Mouse (Mus musculus): Measurements from ENCODE around the gene Stambp.

Gene Stambp

DNA sequence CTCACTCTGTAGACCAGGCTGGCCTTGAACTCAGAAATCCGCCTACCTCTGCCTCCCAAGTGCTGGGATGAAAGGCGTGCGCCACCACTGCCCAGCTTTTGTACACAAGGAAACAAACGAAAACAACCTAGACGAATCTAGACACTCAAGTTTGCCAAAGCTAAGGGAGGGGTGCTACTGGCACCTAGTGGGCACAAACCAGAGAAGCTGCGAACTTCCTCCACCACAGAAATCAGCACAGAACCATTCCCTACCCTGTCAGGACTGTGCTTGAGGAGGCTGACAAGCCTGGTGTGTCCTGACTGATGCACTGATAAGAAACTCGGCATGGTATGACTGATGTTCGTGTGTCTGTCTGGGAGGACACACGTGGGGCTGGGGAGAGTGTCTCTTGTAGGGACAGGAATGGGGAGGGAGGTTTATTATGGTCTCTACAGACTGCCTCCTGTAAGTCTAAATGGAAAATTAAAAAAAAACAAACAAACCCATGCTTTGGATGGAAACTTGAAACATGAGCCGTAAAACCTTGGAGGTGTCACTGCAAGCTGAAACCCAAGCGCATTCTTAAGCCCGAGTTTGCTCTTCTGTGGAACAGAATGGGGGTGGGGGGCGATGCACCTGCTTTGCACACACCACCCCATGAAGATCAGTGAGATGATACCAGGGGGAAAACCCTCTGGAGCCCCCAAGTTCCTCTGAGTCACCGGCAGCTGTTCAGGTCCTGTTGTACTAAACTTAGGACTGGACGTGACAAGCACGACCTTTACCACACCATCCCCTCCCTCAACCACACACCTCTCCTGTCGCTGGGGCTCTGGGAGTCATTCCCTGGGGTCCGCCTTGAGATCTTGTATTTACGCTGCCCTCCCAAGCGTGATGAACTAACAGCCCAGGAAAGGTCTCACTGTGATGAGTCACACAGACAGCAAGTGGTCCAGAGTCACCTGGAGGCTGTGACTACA, 3.3 kb downstream of the Stambp start:
- DNase-seq (ENCODE audit: low spot score), result no peak

DNA sequence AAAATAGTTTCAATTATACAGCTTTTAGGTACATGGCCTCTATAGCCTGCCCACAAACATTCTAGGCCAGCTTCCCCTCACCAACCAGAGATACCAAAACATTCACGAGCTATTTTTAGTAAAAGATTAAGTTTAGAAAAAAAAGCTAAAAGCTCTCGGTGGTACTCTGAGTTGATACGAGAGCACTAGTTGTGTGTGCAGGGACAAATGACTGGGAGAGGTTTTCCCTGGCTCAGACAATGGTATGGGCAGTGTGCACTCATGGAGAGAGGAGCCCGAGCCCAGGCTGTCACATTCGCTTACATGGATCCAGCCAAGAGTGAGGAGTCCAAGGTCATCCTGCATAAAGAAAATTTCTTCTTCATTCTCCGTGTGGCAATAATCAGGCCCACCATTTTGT, 16.6 kb downstream of the Stambp start:
- no peak for DNase-seq (ENCODE audit: low spot score)

DNA sequence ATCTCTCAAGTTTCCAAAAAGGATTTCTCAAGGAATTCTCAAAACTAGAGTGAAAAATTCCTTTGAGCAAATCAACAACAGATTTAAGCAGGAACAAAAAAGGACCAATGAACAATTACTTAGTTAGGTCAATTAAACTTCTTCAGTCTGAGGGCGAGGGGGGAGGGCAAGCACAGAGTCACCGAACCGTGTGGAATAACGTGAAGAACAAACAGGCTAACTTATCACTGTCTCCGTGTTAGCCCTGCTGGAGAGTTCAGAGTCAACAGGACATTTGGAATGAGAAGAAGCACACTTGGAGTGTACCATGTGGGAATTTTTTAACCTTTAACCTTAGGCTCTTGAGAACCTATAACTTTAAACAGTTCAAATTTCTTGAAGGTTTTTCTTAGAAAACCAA, 24.2 kb downstream of the Stambp start:
- DNase-seq (ENCODE audit: low spot score), result no peak

DNA sequence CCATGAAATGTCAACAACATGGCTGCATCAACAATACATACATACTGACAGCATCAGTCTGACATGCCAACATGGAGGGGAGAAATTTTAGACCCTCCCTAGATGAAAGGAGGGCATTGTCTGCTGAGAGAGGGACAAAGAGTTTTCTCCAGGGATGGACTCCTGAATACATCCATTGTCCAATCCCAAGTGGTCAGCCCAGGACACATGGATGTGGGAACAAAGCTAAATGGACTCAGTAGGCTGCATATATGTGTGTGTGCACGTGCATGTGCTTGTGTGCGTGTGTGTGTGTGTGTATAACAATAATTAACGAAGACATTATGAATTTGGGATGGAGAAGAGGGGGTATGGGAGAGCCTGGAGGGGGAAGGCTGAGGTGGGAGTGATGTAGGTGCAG, 26.8 kb downstream of the Stambp start:
- no peak for DNase-seq (ENCODE audit: low spot score)

DNA sequence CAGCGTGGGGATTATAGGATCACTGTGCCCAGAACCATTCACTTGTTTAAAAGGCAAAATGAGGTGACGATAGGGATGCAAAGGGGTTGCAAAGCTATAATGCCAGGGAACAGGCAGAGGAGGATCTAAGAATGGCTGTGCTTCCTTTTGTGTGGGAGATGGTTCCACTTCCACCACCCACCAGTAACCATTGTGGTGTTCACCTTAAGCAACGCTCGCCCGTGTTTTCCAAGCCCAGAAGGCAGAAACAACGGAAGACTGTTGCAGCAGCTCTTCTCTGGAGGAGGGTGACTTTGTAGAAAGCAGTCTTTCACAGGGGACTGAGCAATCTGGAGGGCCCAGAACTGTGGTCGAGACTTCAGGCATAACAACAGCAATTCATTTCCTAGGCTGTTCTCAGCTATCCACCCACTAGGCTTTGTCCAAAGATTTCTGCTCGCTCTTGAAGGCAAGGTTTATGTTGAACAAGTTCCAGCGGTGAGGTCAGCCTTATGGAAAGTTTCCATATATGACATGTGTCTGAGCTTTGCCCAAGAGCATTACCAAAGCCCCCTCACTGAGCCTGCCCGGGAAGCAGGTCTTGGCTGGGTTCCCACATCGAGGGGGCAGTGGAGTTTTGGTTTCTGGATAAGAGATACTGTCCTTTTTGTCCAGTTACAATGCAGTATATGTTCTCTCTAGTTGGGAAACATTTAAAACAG, 30.6 kb downstream of the Stambp start:
- no peak for DNase-seq (ENCODE audit: low spot score)

DNA sequence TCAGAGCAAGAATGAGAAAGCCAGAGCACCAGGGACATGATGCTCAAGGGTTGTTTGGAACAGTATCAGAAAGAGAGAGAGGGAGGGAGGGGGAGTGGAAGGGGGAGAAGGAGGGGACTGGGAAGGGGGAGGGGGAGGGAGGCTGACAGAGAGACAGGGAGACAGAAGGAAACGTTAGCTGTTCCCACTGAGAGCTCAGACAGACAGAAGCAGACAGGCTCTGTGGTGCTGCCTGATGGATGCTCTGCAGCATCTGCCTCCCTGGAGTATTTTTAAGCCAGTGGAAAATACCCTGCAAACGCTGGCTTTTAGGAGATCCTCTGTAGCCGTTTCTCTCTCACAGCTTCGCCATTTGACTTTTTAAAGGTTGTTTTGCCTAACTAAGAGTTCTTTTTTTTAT, 32.5 kb downstream of the Stambp start:
- DNase-seq (ENCODE audit: low spot score), result no peak

DNA sequence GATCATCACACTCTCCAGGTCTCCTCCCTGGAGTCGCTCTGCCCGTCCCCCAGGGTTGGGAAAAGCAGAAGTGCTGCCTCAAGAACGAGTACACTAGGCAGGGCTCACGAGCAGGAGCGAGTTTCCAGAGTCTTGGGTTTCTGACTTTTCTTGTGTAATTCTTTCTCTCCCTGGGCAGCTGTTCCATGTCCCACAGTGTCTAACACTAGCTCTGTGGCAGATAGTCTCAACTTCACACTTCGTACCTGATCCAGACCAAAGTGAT, 35.8 kb downstream of the Stambp start:
- DNase-seq (ENCODE audit: low spot score), result no peak

DNA sequence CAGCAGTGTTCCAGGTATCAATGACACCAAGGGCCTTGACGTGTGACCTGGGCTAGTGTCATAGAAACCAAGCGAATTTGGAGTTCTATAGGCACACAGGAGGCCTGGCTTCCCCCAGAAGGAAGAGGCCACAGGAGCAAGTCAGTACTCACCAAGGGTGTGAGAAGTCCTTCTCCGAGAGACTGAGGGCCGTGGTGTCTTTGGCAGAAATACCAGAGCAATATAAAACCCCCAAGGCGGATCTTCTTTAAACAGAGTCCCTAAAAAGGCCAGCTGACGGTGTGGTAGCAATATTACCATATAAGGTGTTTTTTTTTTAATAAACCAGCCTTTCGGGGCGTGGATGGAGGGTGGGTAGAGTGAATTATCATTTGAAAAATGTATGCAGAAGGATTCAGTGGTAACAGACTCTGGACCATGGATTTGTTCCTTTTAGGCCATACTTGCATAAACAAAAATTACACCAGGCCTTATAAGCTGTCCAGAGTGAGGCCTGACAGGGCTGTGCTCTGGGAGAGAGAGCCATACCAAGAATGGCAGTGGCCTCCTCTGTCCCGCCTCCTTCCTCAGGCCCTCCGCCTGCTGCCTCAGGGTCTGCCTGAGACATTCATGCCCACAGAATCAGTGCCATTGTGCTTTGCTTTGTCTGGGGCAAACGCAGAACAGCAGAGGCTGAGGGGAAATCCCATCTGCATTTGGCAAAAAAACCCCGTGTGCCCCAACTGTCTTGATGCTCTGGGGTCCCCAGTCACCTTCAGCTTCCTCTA, 36.3 kb downstream of the Stambp start, which contains the start of gene Actg2:
Gene Actg2 (minus strand): TSS at position 238 of the 767 bp plus-strand sequence.
- DNase-seq (ENCODE audit: low spot score), result no peak

DNA sequence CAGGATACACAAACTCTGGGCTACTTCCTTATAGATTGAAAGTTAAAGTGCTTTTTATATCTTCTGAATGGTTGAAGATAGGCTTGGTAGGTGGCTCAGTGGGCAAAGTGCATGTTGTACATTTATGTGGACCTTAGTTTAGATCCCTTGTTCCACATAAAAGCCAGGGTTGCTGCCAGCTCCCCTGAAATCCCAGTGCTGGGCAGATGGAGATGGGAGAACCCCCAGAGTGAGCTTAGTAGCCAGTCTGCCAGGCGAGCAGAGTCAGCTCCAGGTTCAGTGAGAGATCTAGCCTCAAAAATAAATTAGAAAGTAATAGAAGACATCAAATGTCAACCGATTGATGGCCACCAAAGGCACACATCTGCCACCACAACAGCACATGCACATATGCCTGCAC, 39.9 kb downstream of the Stambp start:
- no peak for DNase-seq (ENCODE audit: low spot score)

DNA sequence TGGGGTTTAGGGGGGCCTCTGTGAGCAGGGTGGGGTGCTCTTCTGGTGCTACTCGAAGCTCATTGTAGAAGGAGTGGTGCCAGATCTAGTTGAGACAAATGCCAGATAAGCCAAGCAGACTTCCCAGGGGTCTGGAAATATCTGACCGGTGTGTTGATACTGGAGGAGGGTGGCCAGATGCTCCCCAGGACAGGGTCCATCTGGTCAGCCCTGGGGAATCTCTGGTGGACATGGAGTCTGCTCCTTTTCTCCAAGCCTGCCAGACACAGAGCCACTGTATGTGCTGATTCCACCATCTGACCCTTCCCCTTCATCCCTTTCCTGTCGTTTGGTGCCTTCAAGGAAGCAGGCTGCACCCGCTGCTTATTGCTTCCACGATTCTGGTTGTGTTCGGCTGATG, 49.3 kb downstream of the Stambp start:
- DNase-seq (ENCODE audit: low spot score), result no peak

DNA sequence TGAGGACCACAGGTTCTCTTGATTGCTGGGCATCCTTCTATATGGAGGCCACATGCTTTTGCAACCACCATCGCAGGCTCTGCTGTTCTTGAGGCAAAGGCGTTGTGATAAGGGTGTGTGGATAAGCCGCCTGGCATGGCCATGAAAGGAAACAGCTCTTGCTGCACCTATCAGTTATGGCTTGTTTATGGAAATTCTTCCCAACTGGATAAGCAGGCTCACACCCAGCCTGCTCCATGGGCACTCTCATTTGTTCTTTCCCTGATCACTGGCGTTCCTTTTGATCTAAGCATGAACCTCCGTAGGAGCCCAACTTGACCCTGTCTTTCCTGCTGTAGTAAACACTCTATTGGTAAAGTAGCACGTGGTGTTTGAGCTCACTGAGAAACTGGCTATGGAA, 50.7 kb downstream of the Stambp start:
- no peak for DNase-seq (ENCODE audit: low spot score)

DNA sequence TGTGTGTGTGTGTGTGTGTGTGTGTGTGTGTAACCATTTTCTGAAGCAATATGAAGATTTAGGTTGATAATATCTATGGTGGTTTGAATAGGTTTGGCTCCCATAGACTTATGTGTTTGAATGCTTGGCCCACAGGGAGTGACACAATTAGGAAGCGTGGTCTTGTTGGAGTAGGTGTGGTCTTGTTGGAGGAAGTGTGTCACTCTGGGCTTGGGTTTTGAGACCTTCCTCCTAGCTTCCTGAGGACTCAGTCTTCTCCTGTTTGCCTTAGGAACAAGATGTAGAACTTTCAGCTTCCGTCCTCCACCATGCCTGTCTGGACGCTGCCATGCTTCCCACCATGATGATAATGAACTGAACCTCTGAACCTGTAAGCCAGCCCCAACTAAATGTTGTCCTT, 53.9 kb downstream of the Stambp start:
- no peak for DNase-seq (ENCODE audit: low spot score)

DNA sequence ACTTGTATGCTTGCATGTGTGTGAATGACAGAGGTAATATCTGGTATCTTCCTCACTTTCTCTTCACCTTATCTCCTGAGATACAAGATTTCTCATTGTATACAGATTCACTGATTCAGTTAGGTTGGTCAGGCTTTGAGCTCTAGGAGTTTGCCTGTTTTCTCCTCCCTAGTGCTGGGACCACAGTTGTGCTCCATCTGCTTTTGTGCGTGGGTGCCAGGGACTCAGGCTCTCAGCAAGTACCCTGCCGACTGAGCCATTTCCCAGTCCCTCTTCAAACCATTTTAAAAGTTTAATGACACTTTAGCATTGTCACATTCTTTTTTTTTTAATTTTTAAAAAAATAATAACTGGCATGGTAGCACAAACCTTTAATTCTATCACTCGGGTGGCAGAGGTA, 57.4 kb downstream of the Stambp start:
- DNase-seq (ENCODE audit: low spot score), result no peak

DNA sequence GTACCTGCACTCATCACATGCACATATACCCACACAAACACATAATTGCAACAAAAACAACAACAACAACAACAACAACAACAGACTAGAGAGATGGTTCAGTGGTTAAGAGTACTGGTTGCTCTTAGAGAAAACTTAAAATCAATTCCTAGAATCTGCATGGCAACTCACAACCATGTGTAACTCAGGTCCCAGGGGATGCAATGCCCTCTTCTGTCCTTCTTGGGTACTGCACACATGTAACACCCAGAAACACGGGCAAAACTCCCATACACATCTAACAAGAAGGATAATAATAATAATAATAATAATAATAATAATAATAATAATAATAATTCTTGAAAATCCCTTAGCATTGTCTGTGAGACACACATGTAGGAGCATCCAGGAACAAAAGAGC, 60.0 kb downstream of the Stambp start:
- DNase-seq (ENCODE audit: low spot score), result no peak

DNA sequence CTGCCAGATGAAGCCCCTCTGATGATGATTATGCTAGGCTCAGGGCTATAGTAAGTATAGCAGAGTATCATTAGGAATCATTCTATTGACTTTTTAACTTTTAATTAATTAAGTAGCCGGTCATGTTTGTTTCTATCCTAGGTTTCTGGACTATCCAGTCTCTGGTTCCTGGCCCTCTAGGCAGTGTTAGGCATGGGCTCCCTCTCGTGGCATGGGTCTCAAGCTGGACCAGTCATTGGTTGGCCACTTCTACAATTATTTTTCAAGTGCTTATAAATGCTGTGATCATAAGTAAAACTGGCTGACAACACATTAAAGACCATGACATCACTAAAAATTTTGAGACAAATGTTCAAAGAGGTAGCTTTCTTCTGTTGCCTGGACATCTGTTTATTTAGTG, 62.3 kb downstream of the Stambp start:
- DNase-seq (ENCODE audit: low spot score), result no peak

DNA sequence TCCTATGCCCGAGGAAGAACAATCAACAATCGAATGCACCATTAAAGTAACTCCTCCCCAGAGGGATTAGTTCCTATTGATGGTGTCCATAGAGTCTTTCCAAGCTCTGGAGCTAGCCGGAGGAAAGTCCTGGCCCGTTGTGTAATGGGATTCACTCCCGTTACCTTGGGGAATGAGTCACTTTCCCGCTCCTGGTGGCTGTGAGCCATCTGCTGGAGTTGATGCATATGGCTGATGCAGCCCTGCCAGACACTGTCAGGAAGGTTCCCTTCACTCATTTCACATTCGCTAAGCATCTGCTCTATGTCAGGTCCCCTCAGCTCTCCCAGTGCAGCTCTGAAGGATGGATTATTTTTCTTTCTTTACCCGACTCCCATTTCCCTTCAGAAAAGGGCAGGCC, 63.1 kb downstream of the Stambp start:
- DNase-seq (ENCODE audit: low spot score), result no peak

DNA sequence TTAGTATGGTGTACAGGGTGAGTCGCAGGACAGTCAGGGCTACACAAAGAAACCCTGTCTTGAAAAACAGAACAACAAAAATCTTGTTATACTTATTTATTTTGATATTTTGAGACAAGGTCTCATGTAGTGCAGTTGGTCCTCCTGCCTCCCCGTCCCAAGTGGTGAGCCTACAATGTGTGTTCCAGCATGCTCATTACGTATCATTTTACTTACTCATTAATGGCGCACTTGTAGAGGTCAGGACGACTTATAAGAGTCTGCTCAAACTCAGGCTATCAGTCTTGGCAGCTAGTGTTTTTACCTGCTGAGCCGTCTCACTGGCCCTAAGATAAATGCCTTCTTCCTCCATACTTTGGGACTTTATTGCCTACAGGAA, 65.4 kb downstream of the Stambp start:
- DNase-seq (ENCODE audit: low spot score), result no peak

DNA sequence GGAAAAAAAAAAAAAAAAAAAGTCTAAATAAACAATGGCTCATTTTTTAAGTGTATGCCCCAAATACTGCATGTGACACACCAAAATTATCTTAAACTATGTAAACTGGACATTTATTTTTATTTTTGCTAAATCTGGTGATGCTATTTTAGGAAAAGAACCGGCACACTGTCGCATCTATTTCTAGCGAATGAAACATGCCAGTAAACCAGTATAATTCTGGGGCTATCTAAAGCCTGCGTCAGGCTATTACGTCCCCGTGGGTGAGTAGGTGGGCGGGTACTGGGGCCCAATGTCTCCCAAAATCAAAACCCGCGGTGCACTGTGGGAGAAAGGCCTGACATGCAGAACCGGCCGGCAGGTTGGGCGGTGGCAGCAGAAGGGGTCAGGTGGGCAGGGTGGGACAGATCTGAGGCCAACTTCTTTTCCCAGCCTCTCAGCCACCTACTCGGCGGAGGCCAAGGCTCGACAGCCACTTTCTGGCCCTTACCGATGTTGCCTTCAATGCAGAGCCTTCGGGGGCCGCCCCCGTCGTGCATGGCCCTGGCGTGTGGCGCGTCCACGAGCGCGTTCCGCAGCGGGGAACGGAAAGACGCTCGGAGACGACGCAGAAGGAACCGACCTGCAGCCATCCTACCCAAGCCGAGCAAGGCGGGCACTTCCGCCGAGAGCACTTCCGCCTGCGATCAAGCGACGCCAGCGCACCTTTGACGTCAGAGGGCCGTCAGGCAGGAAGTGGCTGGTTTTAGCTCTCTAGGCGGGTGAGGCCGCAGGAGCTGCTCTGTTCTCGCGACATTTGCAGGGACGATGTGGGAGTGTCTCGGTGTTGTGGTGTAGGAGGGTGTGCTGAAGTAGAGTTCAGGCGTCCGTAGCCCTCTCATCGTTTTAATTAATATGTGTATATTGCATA, 66.0 kb downstream of the Stambp start, which contains the start of gene Dguok:
Gene Dguok (minus strand): TSS at position 712 of the 910 bp plus-strand sequence.
- DNase-seq (ENCODE audit: low spot score), result peak; percentile 91

DNA sequence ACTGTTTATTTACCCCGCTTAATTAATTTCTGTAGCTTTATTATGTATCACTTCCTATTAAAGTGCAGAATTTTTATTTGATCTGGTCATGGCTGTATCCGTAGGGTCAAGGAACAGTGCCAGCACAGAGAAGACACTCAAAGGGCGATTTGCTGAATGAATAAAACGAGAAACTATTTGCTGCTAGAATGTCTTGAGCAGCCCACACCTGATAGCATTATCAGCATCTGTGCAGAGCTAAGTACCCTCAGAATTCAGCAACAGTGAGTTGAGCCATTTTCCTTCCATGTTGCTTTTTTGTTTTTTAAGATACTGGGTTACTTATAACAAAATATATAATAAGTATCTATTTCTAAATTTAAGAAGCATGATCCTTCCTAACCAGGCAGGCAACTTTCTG, 67.0 kb downstream of the Stambp start:
- DNase-seq (ENCODE audit: low spot score), result no peak

DNA sequence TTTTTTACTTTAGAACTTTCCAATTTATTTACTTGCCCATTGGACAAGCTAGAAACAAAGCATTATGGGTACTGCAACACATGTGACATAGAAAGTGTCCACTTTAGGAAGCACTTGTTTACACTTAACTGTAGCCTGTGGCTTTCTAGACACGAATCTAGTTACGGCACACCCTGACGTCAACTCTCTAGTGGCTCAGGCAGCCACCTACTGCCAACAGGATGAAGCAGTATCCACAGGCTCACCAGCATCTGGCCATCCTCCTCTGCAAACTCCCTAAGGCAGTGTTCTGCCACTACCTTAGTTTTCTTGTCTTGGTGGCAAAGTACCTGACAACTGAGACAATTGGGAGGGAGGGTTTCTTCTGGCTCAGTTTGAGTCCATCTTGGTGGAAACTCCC, 69.2 kb downstream of the Stambp start:
- DNase-seq (ENCODE audit: low spot score), result no peak

DNA sequence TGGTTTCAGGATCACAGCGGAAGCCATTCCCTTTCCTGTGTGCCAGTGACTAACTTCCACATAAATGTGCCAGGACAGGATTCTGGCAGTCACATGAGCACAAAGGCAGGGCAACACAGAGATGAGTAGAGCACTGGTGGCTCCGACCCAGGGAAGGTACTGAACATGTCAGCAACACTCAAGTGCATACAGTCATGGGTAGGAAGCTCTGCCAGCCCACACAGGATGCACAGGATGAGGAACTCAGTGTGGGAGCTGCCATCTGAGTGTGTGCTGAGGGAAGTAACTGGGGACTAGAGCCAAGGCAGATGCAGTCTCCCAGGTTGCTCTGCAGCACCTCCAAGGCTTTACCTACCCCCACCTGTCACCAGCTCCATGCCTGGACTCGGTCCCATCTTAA, 69.9 kb downstream of the Stambp start:
- no peak for DNase-seq (ENCODE audit: low spot score)

Measured in urinary bladder, postnatal 10 days (tissue).